Mouse (Mus musculus) megakaryocyte progenitor cell, adult 5-6 weeks (primary cell): ENCODE measurements around the gene Dnmt3l. TPM values are rescaled to one million over a fixed set of nuclear protein-coding genes. Genes with fewer than 3 reads are reported as not detected.
"Not testable (repeated sequence)": the region's sequence is repeated elsewhere in the genome, so short reads cannot be mapped to it uniquely, and the experiment has no call there.

Experiments used
- ATAC-seq: replicated peaks from 2 replicates; pipeline ENCODE4 v1.8.0; 2016; ENCODE audit warnings: mild to moderate bottlenecking, moderate TSS enrichment, inconsistent platforms; ENCODE audit not compliant: poor library complexity
- total RNA-seq, 2 experiments: library from RNA; stranded (forward) in 1 of 2; stranded (reverse) in 1 of 2; fragments of 157-497, 149-512 nt in 1 of 2; fragments of 200-1000 nt in 1 of 2; gene quantifications; 2 replicates each; pipeline versions ENCODE4 v1.2.3 to v1.2.4; 2015 to 2017

The Dnmt3l gene
- total RNA-seq (2015) (1.5 and 4.4 TPM in 2 replicates), total RNA-seq (2017) (1.3 and 3.2 TPM in 2 replicates)

DNA sequence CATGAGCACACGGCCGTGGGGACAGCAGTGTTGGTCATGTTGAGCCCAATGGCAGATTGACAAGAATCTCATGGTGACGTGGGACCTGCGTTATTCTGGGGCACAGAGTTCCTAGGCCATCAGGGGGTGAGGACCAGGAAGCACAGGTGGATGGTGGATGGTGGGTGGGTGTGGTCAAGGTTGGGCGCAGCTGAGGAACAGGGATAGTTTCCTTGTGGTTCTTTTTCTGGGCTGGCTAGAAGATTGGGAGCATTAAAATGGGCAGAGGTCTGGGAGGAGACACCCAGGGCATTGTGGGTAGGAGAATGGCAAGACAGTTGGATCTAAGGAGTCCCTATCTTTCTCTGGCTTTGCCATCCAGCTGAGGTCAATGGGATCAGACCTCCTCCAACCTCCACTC lies at the start of gene Dnmt3l:
Dnmt3l (plus strand) TSS at position 301 of the 400 bp plus-strand sequence.
- no peak for ATAC-seq

DNA sequence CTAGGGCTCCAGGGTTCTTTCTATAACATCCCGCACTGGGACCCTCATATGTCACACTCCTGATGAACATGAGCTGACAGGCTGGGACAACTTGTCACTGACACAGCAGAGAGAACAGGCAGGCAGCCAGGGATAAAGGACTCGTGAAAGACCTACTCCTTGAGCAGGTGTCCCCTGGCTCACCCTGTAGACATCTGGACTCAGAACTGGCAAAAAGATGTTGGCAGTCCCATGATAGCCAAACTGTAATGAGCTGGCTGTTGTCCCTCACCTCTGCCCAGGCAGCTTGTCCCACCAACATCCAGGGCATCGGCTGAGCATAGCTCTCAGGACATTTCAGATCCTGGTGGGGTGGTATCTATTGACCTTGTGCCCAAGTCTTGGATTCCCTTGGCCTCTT lies 46.1 kb upstream of the Dnmt3l start:
- 0 out of 2 replicates have a peak, but pooled peaks have one; percentile 15 for ATAC-seq

DNA sequence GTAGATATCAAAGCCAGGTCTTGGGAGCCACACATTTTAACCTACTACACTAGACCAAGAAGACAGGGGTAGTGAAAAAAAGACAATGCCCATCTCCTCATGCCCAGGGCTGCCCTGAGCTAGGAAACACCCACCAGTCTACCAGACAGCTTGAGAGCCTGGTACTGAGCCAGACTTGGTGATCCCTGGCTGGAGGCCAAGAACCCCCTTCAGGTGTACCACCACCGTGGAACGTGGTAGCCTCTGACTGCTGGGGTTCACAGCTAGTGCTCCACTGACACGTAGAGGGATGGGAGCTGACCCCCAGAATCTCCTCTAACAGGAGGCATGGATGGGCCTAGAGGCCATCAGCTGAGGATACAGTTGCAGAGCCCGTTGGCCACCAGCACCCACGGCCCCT lies 41.5 kb upstream of the Dnmt3l start:
- no peak for ATAC-seq

DNA sequence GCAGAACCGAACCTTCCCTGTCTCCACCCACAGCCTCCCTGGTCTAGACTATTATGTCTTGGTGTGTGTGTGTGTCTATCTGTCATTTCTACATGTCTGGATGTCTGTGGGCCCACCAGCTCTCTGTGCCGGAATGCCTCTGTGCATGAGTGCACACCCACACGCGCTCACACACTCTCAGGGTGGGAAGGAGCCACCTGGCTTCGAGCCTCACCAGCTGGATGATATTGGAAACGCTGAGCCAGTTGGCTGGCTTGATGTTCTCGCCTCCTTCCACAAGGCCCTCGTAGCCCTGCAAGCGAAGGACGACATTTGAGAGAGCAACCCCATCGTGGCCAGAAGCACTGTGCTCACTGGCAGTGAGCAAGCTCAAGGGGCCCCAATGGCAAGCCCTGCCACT lies 40.0 kb upstream of the Dnmt3l start:
- ATAC-seq: no peak

DNA sequence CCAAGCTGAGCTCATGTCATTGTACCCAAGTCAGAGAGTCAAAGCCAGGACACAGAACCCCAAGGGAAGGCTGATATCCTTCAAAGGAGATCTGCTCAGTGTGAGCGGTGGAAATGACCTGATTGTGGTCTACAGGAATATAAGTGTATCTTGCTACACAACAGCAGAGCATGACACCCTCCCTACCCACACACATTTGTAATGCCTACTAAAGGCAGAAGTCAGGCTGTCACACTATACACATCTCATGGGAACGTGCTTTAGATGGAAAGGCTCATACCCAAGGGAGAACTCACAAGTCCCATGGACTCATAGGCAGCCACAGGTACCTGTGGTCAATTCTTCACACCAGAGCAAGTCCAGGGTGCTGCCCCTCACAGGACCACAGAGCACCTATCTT lies 39.4 kb upstream of the Dnmt3l start:
- no peak for ATAC-seq

DNA sequence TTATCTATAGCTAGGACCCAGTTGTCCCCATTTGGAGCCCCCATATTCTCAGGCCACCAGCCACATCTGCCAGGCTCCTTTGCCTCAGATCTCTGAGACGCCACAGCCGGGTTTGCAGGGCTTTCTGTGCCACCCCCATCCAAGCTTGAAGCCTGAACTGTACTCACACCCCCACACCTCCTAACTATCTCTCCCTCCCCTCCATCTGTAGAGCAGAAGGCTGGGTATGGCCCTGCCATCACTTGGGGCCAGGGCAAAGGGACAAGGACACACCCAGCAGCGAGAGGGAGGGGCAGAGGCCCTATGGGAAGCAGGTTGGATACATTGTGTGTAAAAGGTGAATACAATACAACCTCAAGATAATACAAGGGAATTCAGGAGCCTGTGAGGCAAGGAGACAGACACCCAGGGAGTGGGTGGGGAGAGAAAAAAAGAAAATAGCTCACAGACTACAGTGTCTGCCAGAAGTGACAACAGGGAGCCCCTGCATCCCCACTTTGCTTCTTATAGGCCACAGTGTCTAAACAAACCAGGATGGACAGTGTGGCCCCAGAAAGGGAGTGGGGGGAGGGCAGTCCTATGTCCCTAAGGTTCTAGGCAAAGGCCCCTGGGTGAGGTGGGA lies 37.2 kb upstream of the Dnmt3l start:
- no peak for ATAC-seq

DNA sequence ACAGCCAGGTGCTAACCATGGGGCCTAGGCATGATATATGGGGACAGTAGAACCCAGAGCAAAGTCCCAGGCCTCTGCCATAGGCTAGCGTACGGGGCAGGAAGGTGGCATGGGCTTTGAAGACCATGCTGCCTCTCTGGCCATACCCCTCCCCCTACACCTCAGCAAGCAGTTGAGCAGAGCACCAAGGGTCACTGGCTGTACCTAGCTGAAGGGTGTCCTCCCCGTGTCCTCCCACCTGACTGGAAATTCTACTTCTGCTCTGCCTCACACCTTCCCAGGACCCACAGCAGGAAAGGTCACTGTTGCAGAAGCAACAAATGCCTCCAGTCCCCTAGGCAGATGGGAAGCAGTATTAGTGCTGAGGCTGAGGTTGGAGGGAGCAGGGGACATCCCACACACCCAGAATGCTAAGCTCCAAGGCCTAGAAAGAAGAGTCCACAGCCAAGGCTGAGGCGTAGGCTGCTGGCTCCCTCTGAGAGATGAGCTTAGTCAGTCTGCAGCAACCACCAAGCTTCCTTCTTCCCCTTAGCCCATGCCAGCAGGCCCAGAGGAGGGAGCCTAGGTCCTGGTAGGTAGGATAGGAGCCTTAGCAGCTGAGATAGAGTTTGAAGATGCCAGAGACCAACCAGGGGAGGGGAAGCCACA lies 35.8 kb upstream of the Dnmt3l start:
- no peak for ATAC-seq

DNA sequence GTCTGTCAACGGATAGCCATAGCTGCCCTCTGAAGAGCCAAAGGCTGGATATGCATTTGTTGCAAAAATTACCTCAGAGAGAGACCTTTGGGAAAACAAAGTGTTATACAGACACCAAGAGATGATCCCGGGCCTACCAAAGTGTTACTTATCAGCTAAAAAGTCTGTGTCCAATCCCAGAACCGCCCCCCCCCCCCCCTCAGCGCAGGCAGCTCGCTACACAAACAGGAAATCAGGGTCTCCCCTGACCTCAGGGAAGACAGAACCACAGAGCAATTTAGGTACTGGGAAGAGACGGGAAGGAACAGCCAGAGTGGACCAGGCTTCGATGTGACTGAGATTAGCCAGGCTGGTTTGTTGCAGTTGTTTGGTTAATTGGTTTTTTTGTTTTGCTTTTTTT lies 34.5 kb upstream of the Dnmt3l start:
- no peak for ATAC-seq

DNA sequence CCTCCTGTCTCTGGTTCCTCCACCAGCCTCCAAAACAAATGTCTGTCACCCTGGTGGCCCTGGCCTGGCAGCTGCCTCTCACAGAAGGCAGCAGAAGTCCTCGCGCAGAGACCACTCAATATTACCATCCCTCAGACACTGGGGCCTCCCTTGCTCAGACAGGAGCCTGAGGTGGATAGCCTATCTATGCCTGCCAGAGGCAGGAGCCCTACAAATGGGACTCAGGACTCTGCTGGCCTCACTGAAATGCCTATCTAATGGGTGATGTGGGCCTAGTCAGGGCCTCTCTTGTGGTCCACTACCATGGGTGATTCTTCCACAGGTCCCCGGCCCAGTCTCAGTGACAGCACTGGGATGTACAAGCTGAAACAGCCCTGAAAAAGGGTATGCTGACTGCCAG lies 33.6 kb upstream of the Dnmt3l start:
- ATAC-seq: peak; percentile 14; the same call in 1 of the 2 replicates

DNA sequence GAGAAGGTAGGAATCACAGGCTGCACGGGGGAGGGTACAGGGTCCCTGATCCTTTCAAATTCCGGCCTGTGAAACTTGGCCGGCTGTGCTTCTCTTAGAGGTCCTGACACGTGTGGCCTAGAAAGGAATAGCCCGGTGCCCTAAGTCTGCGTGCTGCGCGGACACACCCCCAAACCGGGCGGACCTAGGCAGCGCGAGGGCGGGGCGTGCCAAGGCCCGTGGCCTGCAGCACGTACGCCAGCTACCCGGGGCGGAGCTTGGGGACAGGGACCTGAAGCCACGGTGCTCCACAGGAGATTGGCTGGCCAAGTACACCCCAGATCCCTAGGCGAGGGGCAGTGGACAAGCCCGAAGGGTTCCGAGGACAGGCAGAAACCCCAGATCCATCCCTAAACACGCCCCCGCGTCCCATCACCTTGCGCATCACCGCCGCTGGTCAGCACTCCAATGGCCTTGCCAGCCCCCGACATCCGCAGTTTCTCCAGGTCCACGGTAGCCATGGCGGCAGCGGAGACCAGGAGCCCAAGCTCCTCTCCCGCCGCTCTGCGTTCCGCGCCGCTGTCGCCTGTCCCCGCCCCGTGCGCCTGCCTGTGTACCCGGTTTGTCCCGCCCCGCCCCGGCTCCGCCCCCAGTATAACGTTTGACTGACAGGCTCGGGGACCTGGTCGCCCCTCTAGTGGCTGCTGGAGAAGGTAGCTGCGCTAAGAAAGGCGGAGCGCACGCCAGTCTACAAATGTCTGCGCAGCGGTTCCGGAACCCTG lies 32.4 kb upstream of the Dnmt3l start:
- ATAC-seq: peak; percentile 86

DNA sequence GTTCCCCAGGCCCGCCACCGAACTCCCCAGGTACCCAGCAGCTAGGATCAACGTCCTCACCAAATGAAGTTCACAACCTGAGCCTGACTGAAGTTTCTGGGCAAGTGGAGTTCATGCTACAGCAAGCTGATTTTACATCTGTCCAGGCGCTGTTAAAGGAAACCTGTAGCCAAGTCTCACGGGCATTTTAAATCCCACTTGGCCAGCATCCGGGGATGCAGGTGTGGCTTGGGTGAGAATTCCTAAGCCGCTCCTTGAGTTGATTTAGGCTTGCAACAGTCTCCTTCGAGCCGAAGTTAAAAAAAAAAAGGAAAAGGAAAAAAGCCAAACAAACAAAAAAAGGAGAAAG lies 31.8 kb upstream of the Dnmt3l start, which contains the start of gene Pfkl:
Pfkl (minus strand) TSS at position 139 of the 349 bp plus-strand sequence.
- ATAC-seq: 0 out of 2 replicates have a peak, but pooled peaks have one; percentile 1

DNA sequence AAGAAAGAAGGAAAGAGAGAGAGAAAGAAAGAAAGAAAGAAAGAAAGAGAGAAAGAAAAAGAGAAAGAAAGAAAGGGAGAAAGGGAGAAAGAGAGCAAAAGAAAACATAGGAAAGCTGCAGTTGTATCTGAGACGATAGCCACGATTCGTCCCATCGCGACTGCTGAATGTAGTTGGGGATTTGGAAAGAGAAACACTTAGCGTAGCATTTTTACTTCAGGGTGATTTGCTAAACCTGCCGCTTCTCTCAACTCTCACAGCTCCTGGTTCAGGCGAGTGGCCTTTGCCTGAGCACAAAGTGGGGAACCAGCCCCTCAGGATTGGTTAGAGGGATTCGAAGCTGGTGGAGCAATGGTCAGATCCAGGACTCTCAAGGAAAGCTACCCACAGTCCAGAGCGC lies 31.4 kb upstream of the Dnmt3l start:
- ATAC-seq: no peak

DNA sequence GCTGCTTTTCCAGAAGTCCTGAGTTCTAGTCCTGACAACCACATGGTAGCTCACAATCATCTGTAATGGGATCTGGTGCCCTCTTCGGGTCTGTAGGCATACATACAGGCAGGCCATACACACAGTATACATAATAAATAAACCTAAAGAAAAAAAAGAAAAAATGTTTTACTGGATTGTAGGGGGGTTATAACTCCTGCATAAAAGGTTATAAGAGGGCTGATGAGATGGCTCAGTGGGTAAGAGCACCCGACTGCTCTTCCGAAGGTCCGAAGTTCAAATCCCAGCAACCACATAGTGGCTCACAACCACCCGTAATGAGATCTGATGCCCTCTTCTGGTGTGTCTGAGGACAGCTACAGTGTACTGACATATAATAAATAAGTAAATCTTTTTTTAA lies 30.6 kb upstream of the Dnmt3l start:
- ATAC-seq: not testable (repeated sequence)

DNA sequence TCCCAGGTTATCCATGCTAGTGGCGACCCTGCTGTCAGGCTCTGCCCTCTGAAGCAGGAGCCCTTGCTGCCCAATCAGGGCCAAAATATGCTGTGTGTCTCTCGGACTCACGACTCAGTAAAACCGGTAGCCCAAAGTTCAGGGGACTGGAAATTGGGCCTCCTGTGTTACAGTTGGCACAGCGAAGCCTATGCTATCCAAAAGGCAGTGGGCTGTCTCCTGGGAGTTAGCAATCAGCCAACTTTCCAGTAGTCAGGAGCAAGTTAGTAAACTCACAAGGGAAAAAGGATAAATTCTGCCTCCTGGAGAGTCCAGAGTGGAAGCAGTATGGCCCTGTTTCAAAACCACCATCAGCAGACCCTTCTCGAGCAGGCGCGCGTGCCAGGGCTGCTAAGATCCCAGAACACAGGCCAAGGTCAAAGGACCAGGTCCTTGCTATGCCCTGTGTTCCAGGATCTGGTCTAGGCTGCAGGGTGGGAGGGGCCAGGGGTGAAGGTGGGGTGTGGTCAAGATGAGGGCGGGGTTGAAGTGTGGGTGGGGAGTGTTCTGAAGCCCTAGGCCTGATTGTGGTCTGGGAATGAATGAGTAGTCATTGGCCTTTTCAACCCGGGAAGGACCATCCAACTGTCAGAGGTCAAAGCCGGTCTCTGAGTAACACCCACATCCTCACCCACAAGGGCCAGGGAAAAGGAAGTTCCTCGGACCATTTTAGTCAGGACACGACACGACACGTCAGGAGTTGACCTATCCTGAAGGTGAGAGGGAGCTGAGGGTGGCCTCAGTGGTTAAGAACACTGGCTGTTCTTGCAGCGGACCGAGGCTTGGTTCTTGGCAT lies 28.9 kb upstream of the Dnmt3l start:
- no peak for ATAC-seq

DNA sequence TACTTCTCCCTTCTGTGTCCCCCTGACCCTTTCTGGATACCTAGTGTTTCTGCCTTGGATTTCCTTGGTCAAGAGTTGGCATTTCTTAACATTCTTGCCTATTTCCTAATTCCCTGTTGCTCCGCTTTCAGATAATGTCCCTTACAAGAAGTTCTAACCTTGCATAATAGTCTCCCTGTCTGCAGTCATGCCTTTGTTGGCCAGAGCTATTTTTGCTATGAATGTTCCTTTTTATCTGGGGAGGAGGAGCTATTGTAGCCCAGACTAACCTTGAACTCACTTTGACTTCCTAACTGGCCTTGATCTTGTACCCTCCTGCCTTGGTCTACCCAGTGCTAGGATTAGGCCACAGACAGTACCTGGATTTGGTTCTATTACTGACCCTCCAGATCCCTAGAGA lies 26.3 kb upstream of the Dnmt3l start:
- ATAC-seq: peak; percentile 69

DNA sequence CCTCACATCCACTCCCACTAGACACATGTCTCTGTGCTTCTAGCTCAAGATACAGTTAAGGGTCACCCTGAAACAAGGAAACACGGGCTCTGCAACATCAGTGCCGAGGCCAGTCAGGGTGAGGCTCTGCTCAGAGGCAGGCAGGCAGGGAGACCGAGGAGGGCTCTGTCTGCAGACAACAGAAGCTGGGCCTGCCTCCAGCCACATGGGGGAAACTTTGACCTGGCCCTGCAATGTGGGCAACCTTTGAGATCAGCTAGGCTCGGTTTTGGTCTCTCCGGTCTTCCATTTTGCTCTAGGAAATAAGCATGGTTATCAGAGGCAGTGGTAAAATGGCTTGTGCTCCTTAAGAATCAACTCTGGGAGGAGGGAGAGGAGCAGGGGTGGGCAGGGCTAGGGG lies 25.4 kb upstream of the Dnmt3l start:
- no peak for ATAC-seq

DNA sequence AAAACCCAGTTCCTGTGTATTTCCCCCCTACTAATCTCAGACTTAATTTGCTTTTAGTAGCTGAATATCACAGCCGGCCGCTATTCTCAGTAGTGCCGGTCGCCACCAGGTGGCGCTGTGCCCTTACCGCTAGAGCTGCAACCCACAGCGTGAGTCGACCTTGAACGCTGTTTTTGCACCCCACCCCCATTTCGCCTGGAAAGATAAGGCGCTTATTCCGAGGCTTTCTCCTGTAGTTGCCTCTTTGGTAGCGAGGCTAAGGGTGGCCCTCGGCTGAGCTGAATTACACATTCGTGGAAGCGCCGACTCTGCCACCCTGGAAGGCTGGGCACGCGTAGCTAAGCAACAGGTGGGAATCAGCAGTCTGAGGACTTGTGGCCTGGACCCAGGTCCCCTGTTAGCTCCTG lies 22.9 kb upstream of the Dnmt3l start:
- peak; percentile 94 for ATAC-seq

DNA sequence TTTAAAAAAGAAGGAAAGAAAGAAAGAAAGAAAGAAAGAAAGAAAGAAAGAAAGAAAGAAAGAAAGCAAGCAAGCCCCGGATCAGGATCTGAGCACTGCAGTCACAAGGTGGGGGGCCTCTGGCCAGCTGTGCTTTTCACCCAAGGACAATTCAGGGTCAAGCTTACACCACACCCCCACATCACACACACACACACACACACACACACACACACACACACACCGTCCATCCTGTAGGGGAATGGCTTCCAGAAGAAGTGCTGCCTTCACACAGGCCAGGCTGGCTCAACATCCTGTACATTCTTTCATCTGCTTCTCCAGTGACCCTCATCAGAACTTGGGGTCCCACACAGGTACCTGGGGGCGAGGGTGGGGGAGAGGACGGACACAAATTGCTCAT lies 22.5 kb upstream of the Dnmt3l start:
- ATAC-seq: no peak

DNA sequence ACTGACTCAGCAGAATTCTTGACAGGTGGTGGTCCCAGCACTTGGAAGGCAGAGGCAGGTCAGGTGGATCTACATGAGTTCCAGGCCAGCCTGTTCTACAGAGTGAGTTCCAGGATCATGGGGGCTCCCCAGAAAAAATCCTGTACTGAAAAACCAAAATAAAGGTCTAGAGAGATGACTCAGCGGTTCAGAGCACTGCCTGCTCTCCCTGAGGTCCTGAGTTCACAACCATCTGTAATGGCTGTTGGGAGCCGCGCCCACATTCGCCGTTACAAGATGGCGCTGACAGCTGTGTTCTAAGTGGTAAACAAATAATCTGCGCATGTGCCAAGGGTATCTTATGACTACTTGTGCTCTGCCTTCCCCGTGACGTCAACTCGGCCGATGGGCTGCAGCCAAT lies 21.8 kb upstream of the Dnmt3l start:
- not testable (repeated sequence) for ATAC-seq

DNA sequence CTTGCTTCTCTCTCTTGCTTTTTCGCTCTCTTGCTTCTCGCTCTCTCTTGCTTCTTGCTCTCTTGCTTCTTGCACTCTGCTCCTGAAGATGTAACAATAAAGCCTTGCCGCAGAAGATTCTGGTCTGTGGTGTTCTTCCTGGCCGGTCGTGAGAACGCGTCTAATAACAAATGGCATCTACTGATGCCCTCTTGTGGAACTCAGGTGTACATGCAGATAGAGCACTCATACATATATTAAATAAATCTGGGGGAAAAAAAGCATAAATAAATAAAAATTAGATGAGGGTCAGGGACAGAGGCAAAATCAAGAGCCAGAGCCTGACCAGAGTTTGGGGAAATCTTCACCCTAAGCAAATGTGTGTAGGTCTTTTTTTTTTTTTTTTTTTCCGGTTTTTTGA lies 16.3 kb upstream of the Dnmt3l start:
- peak; percentile 68 for ATAC-seq

DNA sequence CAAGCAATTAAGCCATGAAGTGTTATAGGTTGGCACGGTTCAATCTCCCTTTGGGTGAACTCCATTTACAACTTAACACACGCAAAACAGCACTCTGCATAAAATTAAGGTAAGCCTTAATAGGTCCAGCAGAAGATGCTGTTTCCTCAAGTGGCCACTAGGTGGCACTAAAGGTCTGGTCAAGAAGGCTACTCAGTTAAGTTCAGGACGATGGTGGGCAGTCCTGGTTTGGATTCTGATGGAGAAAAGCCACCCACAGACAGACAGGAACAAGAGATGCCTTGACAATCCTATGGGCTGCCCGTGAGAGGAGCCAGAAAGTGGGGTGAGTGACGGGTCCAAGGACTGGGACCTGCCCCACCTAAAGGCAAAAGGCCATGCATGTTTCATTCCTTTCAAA lies 13.6 kb upstream of the Dnmt3l start:
- peak; percentile 94 for ATAC-seq
